11 mouse cellular contexts compared by ENCODE assay signal in the genomic region with DNA sequence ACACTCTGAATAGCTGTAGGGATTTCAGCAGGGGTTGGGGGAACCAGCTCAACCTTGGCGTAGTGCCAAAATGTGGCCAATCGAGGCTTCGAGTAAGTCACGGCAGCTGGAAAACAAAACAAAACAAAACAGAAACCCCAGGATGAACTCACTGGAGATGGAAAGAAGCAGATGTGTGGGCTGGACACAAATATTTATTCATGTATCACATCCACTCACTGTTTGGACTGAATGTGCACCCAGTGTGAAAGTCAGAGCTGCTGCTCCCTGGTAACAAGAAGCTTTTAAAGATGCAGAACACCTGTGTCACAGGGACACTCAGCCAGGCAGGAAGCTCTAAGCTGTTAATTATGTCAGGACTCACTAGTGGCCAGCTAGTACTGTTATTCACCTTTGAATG. TPM values are rescaled to one million over a fixed set of nuclear protein-coding genes. Genes with fewer than 3 reads are reported as not detected.
DNase-seq lines count a peak whose midpoint lies in the region; ATAC-seq and TF ChIP-seq lines count a peak whose summit lies in the region.
"Had no signal": no experiment of that assay in that cellular context is flagged by ENCODE, and none has a peak within 500 bp of the region (broad histone marks: within the 10 kb centered on the region; RNA-seq: fewer than 3 reads in every experiment).

No protein-coding gene starts in this region.

- WGBS in embryonic facial prominence, embryonic 13.5 days, result 32% methylated on average over 4 of the region's 4 CpGs
- 85% methylated on average over 4 of the region's 4 CpGs for WGBS in embryonic facial prominence, embryonic 10.5 days
- 23% methylated on average over 4 of the region's 4 CpGs for WGBS in hindbrain, embryonic 13.5 days
- WGBS in hindbrain, embryonic 14.5 days, result 31% methylated on average over 4 of the region's 4 CpGs
- 33% methylated on average over 4 of the region's 4 CpGs for WGBS in lung, embryonic 14.5 days

- 0 out of 2 replicates have a peak overlapping the region, but pooled peaks have one; percentile 17 for H3K9ac ChIP-seq in embryonic facial prominence, embryonic 13.5 days
- no peak overlapping the region for H3K9ac ChIP-seq in hindbrain, embryonic 13.5 days
- no peak overlapping the region for H3K9ac ChIP-seq in hindbrain, embryonic 14.5 days
- H3K9ac ChIP-seq in lung, embryonic 14.5 days, result no peak overlapping the region
- H3K9ac ChIP-seq: liver, embryonic 15.5 days had no signal

- peaks cover 20% of the 10 kb centered on the region for H3K4me1 ChIP-seq in embryonic facial prominence, embryonic 13.5 days
- peaks cover 10% of the 10 kb centered on the region for H3K4me1 ChIP-seq in embryonic facial prominence, embryonic 10.5 days
- H3K4me1 ChIP-seq in hindbrain, embryonic 13.5 days (replicated peaks), result peaks cover 22% of the 10 kb centered on the region
- H3K4me1 ChIP-seq in hindbrain, embryonic 14.5 days (replicated peaks; ENCODE audit: control insufficient read depth, insufficient read depth, low read length), result peaks cover 8% of the 10 kb centered on the region; the same call in 1 of the 2 replicates
- peaks cover 3% of the 10 kb centered on the region; the same call in 1 of the 2 replicates for H3K4me1 ChIP-seq in lung, embryonic 14.5 days (ENCODE audit: insufficient read depth)

- peaks cover 37% of the 10 kb centered on the region for H3K36me3 ChIP-seq in embryonic facial prominence, embryonic 13.5 days
- peaks cover 34% of the 10 kb centered on the region for H3K36me3 ChIP-seq in embryonic facial prominence, embryonic 10.5 days (replicated peaks)
- peaks cover 33% of the 10 kb centered on the region for H3K36me3 ChIP-seq in hindbrain, embryonic 13.5 days
- peaks cover 32% of the 10 kb centered on the region for H3K36me3 ChIP-seq in hindbrain, embryonic 14.5 days (replicated peaks; ENCODE audit: control insufficient read depth, insufficient read depth)
- H3K36me3 ChIP-seq in lung, embryonic 14.5 days (ENCODE audit: insufficient read depth), result peaks cover 32% of the 10 kb centered on the region

- no peaks in the 10 kb centered on the region for H3K27me3 ChIP-seq in embryonic facial prominence, embryonic 13.5 days
- H3K27me3 ChIP-seq in embryonic facial prominence, embryonic 10.5 days (replicated peaks; ENCODE audit: low read depth, poor library complexity, severe bottlenecking), result no peaks in the 10 kb centered on the region
- H3K27me3 ChIP-seq in hindbrain, embryonic 13.5 days, result no peaks in the 10 kb centered on the region
- no peaks in the 10 kb centered on the region for H3K27me3 ChIP-seq in hindbrain, embryonic 14.5 days (ENCODE audit: control insufficient read depth, insufficient read depth, low read length)
- no peaks in the 10 kb centered on the region for H3K27me3 ChIP-seq in lung, embryonic 14.5 days (ENCODE audit: insufficient read depth, low read length)
- H3K27me3 ChIP-seq: liver, embryonic 15.5 days had no signal

- no peak for TF ChIP-seq CTCF in lung, embryonic 14.5 days (IDR thresholded peaks at IDR 0.05; ENCODE audit: low read depth)

- no peak overlapping the region for H3K4me3 ChIP-seq in embryonic facial prominence, embryonic 13.5 days
- no peak overlapping the region for H3K4me3 ChIP-seq in embryonic facial prominence, embryonic 10.5 days
- H3K4me3 ChIP-seq in hindbrain, embryonic 13.5 days, result no peak overlapping the region
- no peak overlapping the region for H3K4me3 ChIP-seq in hindbrain, embryonic 14.5 days (replicated peaks; ENCODE audit: low read length)
- no peak overlapping the region for H3K4me3 ChIP-seq in lung, embryonic 14.5 days (ENCODE audit: low read depth, low read length)
- H3K4me3 ChIP-seq: liver, embryonic 15.5 days had no signal

- H3K4me2 ChIP-seq in embryonic facial prominence, embryonic 13.5 days, result no peak overlapping the region
- no peak overlapping the region for H3K4me2 ChIP-seq in hindbrain, embryonic 13.5 days
- no peak overlapping the region for H3K4me2 ChIP-seq in hindbrain, embryonic 14.5 days (replicated peaks)
- no peak overlapping the region for H3K4me2 ChIP-seq in lung, embryonic 14.5 days
- H3K4me2 ChIP-seq: liver, embryonic 15.5 days had no signal

- no peak for DNase-seq in embryonic facial prominence, embryonic 10.5 days (ENCODE audit: low spot score)
- no peak for DNase-seq in hindbrain, embryonic 14.5 days (ENCODE audit: low spot score)
- peak; percentile 50 for DNase-seq in lung, embryonic 14.5 days
- no peak for DNase-seq in lung, postnatal 25 days (ENCODE audit: low spot score)
- peak; percentile 16 for DNase-seq in R1 (ENCODE audit: low read depth, low spot score)
- DNase-seq in spleen, postnatal 14 days (ENCODE audit: low spot score in 2 of 2), result no peak
- DNase-seq: cerebellum, adult 11-12 months had no signal

- H3K9me3 ChIP-seq in embryonic facial prominence, embryonic 13.5 days, result no peaks in the 10 kb centered on the region
- no peaks in the 10 kb centered on the region for H3K9me3 ChIP-seq in embryonic facial prominence, embryonic 10.5 days
- no peaks in the 10 kb centered on the region for H3K9me3 ChIP-seq in hindbrain, embryonic 13.5 days
- H3K9me3 ChIP-seq in hindbrain, embryonic 14.5 days (ENCODE audit: control insufficient read depth, low read length), result no peaks in the 10 kb centered on the region
- no peaks in the 10 kb centered on the region for H3K9me3 ChIP-seq in lung, embryonic 14.5 days (ENCODE audit: low read depth, low read length)
- H3K9me3 ChIP-seq: liver, embryonic 15.5 days had no signal

- H3K27ac ChIP-seq in embryonic facial prominence, embryonic 13.5 days, result no peak overlapping the region
- no peak overlapping the region for H3K27ac ChIP-seq in embryonic facial prominence, embryonic 10.5 days (replicated peaks)
- peak overlapping the region; percentile 30; the same call in 1 of the 2 replicates for H3K27ac ChIP-seq in hindbrain, embryonic 13.5 days
- H3K27ac ChIP-seq in hindbrain, embryonic 14.5 days, result no peak overlapping the region
- H3K27ac ChIP-seq in lung, embryonic 14.5 days (ENCODE audit: low read depth), result no peak overlapping the region
- H3K27ac ChIP-seq: liver, embryonic 15.5 days had no signal

- no peak for ATAC-seq in embryonic facial prominence, embryonic 13.5 days (ENCODE audit: insufficient number of reproducible peaks, insufficient read depth, low FRiP score, low TSS enrichment, low read depth)
- ATAC-seq in hindbrain, embryonic 13.5 days (ENCODE audit: low FRiP score), result no peak
- ATAC-seq in hindbrain, embryonic 14.5 days (ENCODE audit: low FRiP score), result no peak
- no peak for ATAC-seq in lung, embryonic 14.5 days (ENCODE audit: insufficient read depth)
- ATAC-seq: activated CD4-positive, CD25-positive, alpha-beta regulatory T cell, adult 4 months had no signal

RNA-seq across cellular contexts. Expression of a gene that starts 5.8 kb away (rescaled TPM):
- 678 and 698 TPM in 2 replicates for polyA plus RNA-seq in embryonic facial prominence, embryonic 13.5 days (2015; fragmentation: Nextera tagmentation; extraction: Ambion mirVana)
- polyA plus RNA-seq in embryonic facial prominence, embryonic 10.5 days (2016; fragmentation: Nextera tagmentation; extraction: Ambion mirVana), result 499 and 516 TPM in 2 replicates
- 795 and 863 TPM in 2 replicates for polyA plus RNA-seq in hindbrain, embryonic 13.5 days (2015; fragmentation: Nextera tagmentation; extraction: Ambion mirVana)
- polyA plus RNA-seq in hindbrain, embryonic 14.5 days (2014; fragmentation: Nextera tagmentation; extraction: Ambion mirVana), result 774 and 980 TPM in 2 replicates
- polyA plus RNA-seq in lung, embryonic 14.5 days (2014; fragmentation: Nextera tagmentation; extraction: Ambion mirVana), result 618 and 665 TPM in 2 replicates

RNA-seq across cellular contexts. Expression of a gene that starts 33.6 kb away (rescaled TPM):
- 18.1 and 22.8 TPM in 2 replicates for polyA plus RNA-seq in embryonic facial prominence, embryonic 13.5 days (2015; fragmentation: Nextera tagmentation; extraction: Ambion mirVana)
- polyA plus RNA-seq in embryonic facial prominence, embryonic 10.5 days (2016; fragmentation: Nextera tagmentation; extraction: Ambion mirVana), result 14.1 and 14.9 TPM in 2 replicates
- 15.8 and 20.6 TPM in 2 replicates for polyA plus RNA-seq in hindbrain, embryonic 13.5 days (2015; fragmentation: Nextera tagmentation; extraction: Ambion mirVana)
- 17.1 and 19.3 TPM in 2 replicates for polyA plus RNA-seq in hindbrain, embryonic 14.5 days (2014; fragmentation: Nextera tagmentation; extraction: Ambion mirVana)
- 14.4 and 14.7 TPM in 2 replicates for polyA plus RNA-seq in lung, embryonic 14.5 days (2014; fragmentation: Nextera tagmentation; extraction: Ambion mirVana)

RNA-seq across cellular contexts. Expression of a gene that starts 50.7 kb away (rescaled TPM):
- polyA plus RNA-seq in embryonic facial prominence, embryonic 13.5 days (2015; fragmentation: Nextera tagmentation; extraction: Ambion mirVana), result 26.4 and 30.0 TPM in 2 replicates
- 23.2 and 23.7 TPM in 2 replicates for polyA plus RNA-seq in embryonic facial prominence, embryonic 10.5 days (2016; fragmentation: Nextera tagmentation; extraction: Ambion mirVana)
- 35.6 and 37.7 TPM in 2 replicates for polyA plus RNA-seq in hindbrain, embryonic 13.5 days (2015; fragmentation: Nextera tagmentation; extraction: Ambion mirVana)
- polyA plus RNA-seq in hindbrain, embryonic 14.5 days (2014; fragmentation: Nextera tagmentation; extraction: Ambion mirVana), result 46.0 and 50.2 TPM in 2 replicates
- 30.3 and 33.5 TPM in 2 replicates for polyA plus RNA-seq in lung, embryonic 14.5 days (2014; fragmentation: Nextera tagmentation; extraction: Ambion mirVana)

Comparison
In these comparisons a context has a peak if more than half of its experiments do, and no peak if none do; other contexts are left out.
1. DNase-seq: peak in lung, embryonic 14.5 days (single experiment) and R1 (single experiment); none in embryonic facial prominence, embryonic 10.5 days (single experiment), hindbrain, embryonic 14.5 days (single experiment), lung, postnatal 25 days (single experiment) and spleen, postnatal 14 days (0 of 2).